Mouse (Mus musculus) NIH3T3 (cell line): ENCODE measurements at regions not wholly inside any gene's neighbourhood (a gene's known extent, or its start where the extent isn't known, plus 50 kb on each side); places are given as distances from the start of the nearest gene placed in this dataset.

Experiments
- DNase-seq: peaks from one replicate; pipeline ENCODE4 v3.0.0-alpha.2; 2012; ENCODE audit warnings: low read depth

DNA sequence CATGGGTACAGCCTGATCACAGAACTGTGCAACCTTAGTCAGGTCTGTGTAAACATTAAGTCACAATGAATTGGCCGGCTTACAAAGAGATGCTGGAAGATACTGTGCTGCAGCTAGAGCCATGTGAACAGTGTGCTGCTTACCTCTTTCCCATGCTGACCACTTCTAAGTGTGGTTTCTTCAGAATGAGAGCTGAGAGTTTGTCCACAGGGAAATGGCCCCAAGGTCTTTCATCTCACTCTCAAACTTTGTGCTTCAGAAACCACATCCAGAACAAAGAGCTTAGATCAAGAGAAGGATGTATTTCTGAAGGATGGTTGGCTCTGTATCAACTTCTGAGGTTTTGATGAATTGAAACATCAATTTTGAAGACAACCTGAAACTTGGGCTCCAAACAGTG, 165.7 kb downstream of the Lrrc3b start:
- no peak for DNase-seq

DNA sequence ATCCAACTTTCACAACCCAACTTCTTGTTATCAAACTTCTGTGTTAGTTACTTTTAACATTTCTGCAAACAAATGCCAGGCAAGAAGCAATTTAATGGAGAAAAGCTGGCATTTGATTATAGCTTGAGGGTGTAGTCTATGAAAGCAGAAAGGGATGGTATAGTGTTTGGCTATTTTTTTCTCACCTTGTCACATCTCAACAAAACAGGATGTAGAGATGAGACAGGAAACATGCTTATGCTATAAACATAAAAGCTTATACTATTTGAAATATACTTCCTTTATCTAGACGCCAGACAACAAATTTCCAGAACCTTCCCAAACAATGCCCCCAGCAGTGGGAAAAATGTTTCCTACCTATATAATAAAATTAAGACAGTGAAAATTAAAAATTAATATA, 166.4 kb downstream of the Lrrc3b start:
- no peak for DNase-seq

DNA sequence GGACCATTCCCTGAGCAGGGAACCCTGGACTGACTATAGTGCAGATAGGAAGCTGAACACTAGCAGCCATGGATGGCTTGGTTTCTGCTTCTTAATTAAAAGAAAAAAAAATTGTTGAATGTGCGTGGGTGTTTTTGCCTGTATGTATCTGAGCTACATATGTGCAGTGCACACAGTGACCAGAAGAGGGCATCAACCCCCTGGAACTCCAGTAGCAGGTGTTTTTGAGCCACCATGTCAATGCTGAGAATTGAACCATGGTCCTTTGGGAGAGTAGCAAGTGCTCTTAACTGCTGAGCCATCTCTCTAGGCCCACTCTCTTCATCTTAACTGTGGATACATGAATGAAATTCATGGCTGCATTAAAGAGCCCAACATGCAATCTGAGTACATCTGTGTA, 172.5 kb downstream of the Lrrc3b start:
- DNase-seq: peak; percentile 12

DNA sequence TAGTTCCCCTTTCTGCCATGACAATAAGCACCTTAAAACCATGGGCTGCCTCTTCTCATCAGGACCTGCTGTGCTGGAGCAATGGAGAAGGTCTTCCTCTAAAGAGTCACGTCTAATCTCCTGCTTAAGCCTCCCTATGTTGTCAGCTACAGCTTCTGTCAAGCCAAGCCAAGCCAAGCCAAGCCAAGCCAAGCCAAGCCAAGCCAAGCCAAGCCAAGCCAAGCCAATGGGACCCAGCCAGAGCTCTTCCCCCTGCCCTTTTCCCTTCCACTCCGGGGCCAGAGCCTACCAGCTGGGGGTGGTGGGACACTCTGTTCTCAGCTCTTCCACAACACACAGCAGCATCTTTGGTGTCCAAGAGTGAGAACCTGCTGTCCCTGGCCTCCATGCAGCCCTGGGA, 175.8 kb downstream of the Lrrc3b start:
- DNase-seq: no peak

DNA sequence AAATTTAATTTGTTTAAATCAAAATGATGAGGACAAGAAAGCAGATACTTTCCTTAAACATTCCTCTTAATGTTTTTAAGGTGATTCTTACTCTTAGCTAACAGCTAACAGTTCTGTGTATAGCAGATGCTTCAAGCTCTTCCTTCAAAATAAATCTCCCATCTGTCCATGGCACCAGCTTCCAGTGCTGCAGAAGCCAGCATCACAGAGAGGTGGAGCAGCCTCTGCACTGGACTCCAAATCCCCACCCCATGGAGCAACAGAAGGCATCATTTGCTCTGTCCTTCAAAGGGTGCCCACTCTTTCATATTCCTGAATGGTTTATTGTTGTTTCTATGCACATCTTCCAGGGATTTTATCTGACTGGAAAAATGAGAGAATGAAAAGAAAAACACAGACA, 183.1 kb downstream of the Lrrc3b start:
- no peak for DNase-seq

DNA sequence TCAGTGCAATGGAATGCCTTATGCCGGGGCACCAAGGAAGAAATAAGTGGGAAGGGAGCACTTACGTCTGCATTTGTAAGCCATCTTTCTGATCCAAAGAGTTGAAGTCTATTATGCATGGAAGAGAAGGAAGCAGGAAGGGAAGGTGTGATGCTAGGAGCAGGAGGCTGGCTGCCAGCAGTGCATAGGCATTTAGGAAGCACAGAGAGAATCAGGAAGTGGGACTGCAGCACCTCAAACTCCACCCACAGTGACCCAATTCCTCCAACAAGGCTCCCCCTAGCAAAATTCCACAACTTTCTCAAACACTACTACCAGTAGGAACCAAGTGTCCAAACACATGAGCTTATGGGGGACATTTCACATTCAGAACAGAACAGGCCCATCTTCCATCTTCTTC, 233.2 kb downstream of the Lrrc3b start:
- no peak for DNase-seq

DNA sequence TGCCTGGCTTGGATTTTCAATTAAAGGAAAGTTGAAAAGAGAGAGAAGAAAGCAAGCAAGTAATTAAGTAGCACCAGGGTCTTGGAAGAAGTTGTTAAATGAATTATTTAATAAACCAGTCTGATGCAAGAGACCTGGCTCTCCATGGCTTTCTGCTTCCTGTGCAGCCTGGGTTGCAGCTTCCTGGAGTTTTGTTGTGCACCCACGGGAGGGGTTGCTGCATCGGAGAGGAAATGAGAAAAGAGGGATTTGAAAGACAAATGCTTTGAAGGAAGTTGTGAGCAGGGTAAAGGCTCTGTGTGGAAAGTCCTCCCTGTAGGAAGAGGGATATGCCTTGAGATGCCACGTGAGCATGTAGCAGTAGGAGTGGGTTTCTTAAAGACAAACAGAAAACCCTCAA, 234.5 kb downstream of the Lrrc3b start:
- DNase-seq: no peak
